Mouse (Mus musculus): Measurements from ENCODE around the gene Acad10. TPM values are rescaled to one million over a fixed set of nuclear protein-coding genes. Genes with fewer than 3 reads are reported as not detected.
"Not testable (repeated sequence)": the region's sequence is repeated elsewhere in the genome, so short reads cannot be mapped to it uniquely, and the experiment has no call there.

The Acad10 gene
- total RNA-seq (2021), result 1 to 10 TPM; 5.6 to 6.1 TPM
- long read RNA-seq, experiment 1, partial matches to known transcripts, result 1 of 7 reads
- long read RNA-seq, experiment 1, other reads (novel, unspliced or antisense), result 4 of 7 reads
- long read RNA-seq, experiment 2, partial matches to known transcripts, result 1 of 1 reads
- long read RNA-seq, experiment 2, other reads (novel, unspliced or antisense), result 0 of 1 reads

DNA sequence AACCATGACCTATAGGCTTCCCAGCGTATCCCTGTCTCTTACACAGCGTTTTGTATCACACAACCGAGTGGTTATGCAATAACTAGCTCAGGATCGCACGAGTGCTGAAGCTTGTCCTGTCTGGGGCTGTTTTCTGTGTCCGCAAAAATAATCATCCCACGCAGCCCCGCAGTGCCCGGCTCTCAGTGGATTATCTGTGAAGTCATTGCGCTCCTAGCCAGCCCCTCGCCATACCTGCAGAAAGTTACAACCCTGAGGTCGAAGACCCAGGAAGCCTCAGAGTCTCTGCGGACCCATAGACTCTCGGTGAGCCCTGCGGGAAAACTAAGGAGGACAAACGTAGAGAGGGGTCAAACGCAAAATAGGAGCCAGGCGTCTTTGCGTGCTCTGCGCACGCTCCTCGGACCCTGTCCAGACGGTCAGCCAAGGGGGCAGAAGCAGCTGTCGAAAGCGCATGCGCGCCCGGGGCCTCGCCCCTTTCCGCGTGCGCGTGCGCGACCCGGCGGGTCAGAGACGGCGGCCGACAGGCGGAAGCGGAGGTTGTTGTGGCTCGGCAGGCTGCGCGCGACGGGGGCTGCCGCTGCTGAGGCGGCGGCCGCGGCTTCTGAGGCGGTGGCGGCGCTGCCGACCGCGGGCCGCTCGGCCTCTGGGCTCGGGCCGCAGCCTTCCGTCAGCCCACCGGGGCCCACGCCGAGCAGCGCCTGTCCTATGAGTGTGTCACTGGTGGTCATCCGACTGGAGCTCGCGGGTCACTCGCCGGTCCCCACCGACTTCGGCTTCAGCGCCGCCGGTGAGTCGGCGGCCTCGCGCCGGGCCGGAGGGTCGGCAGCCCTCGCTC is at the start of gene Acad10, which contains the start of gene Brap:
Gene Acad10, minus strand, starts transcription at position 456 of the 838 bp plus-strand sequence.
Gene Brap, plus strand, starts transcription at position 505 of the 838 bp plus-strand sequence.
- peak; percentile 96 for DNase-seq

DNA sequence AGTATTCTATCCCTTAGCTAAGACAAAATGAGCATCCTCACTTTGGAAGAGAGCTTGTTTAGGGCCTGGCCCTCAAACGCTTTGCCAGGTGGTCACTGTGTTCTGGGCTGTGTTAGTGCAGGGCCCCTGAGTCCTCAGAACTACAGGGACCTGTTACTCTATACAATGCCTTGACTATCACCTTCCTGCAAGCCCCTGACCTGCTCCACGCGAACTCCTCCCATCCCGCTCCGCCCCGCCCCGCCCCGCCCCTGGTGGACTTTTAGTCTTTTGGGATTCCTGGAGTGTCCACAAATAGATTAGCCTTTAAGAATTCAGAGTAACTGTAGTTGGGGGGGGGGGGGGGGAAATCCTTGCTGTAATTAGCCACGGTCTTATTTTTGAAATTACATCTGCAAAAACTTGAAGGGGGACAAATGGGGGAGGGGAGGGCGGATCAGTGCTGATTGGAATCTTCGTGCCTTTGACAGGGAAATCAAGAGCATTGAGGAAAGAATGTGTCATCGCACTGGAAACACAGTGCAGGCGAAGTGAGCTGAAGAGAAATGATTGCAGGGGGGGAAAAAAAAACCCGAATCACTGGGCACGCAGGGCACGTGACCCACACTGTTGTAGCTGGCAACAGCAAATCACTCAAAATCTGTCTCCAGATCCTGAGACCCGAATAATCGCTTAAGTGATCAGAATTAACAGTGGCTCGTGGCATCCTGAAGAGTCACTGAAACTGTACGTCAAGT is 44.4 kb upstream of the Acad10 start:
- no peak for DNase-seq

GRCm38 (mm10) chr5:121703341-121703740 is 43.0 kb upstream of the Acad10 start:
- no peak for DNase-seq

DNA sequence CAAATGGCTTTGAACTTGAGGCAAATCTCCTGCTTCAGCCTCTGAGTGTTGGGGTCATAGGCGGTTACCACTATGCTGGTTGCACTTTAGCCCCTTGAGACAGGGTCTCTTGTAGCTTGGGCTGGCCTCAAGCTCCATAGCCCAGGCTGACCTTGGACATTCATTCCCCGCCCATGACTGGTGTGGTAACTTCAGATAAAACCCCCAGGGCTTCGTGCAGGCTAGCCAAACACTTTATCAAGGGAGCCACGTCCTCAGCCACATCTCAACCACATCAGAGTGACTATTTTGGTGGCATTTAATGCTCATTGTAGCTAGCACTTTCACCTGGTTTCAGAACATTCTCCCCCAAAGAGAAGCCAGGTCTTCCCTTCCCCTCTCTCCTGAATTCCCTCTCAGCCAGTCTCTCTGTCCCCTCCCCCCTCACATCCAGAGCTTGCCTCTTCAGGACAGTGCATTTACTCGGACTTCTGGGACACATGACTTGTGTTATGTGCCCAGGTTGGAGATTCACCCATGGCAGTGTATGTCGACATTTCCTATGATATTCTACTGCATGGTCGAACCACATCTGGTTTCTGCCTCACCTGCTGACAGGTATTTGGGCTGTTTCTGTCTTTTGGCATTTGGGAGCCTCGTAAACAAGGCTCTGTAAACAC is 40.9 kb upstream of the Acad10 start:
- DNase-seq, result no peak

DNA sequence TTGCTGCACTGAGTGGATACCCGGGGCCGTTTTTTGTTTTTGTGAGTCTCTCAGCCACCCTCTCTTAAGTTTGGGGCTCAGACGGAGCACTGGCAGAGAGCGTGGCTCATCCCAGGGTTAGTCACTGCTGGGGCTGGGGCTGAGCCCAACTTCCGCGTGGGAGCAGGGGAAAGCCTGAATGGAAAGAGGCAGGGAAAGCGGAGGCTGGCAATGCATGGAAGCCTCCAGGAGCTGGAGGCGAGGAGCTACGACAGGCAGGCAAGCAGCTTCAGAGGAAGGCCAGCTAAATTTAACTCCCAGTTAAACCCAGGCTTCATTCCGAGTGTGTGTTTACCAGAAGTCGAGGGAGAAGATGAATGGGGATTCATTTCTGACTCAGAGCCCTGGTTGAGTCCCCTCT is 40.2 kb upstream of the Acad10 start:
- peak; percentile 24 for DNase-seq

- DNase-seq, result no peak
Observed at GRCm38 (mm10) chr5:121699891-121700290, 39.6 kb upstream of the Acad10 start.

- DNase-seq, result no peak
Observed at GRCm38 (mm10) chr5:121696761-121697160, 36.4 kb upstream of the Acad10 start.

- no peak for DNase-seq
Observed at GRCm38 (mm10) chr5:121692897-121693296, 32.6 kb upstream of the Acad10 start.

DNA sequence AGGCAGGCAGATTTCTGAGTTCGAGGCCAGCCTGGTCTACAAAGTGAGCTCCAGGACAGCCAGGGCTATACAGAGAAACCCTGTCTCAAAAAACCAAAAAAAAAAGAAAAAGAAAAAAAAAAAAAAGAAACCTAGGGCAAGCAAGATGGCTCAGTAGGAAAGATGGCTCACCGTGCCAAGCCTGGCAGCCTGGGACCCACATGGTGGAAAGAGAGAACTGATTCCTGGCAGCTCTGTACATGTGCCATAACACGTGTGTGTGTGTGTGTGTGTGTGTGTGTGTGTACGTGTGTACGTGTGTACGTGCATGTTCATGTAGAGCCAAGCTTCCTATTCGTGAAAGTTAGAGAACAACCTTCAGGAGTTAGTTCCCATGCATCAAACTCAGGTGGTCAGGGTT is 31.1 kb upstream of the Acad10 start:
- not testable (repeated sequence) for DNase-seq

GRCm38 (mm10) chr5:121690482-121691211 is 30.3 kb upstream of the Acad10 start:
- DNase-seq, result peak; percentile 30

- DNase-seq, result no peak
Observed at GRCm38 (mm10) chr5:121686113-121686898, 26.0 kb upstream of the Acad10 start.

- DNase-seq, result no peak
Observed at GRCm38 (mm10) chr5:121685495-121685894, 25.2 kb upstream of the Acad10 start.

- DNase-seq, result no peak
Observed at GRCm38 (mm10) chr5:121682250-121682649, 21.9 kb upstream of the Acad10 start.

DNA sequence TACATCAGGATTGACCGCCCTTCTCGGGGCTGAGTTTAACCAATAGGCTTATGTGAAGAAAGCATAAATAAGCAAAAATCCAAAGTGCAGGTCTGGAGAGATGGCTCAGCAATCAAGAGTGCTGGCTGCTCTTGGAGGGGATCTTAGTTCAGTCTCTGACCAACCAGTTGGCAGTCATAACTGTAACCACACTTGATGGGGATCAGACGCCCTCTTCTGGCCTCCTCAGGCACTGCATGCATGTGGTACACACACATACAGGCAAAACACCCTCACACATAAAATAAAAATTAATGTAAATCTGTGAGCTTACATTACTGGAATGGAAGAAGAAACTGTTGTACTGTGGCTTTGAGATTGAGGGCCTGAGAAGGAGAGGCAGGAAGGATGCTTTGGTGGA is 10.1 kb upstream of the Acad10 start:
- peak; percentile 32 for DNase-seq

GRCm38 (mm10) chr5:121668411-121668810 is 8.1 kb upstream of the Acad10 start:
- no peak for DNase-seq

DNA sequence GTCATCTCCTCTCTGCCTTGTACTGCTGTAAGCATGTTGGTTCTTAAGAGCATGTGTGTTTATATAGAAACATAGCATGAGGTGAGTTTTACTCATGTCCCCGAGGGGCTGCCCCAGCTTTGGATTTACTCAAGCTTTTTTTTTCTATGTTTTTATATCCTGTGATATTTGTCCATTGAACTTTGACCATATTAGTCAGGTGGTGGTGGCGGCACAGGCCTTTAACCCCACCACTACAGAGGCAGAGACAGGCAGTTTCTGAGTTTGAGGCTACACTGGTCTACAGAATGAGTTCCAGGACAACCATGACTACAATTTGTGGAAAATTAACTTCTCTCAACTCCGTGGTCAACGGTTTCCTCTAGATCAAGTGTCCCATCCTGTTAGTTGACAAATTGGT is 6.8 kb upstream of the Acad10 start:
- no peak for DNase-seq

- no peak for DNase-seq
Observed at GRCm38 (mm10) chr5:121664971-121665370, 4.7 kb upstream of the Acad10 start.

- no peak for DNase-seq
Observed at GRCm38 (mm10) chr5:121664078-121664477, 3.8 kb upstream of the Acad10 start.

DNA sequence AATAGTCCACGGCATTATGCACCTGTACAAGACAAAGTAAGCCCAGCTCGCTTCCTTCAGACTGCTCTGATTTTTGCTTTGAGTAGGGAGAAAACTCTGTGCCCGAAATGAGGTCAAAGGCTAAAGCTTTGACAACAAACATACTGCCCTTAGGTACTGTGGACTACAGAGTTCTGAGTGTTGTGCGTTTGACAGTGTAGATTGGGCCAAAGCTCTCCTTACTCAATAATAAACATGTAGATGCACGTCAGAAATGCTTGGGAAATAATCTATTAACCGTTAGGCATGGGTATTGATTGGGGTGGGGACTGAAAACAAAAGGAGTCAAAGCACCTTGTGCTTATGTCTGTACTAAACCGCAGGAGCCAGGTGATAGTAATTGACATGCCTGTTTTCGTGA is 3.1 kb upstream of the Acad10 start:
- no peak for DNase-seq

- no peak for DNase-seq
Observed at GRCm38 (mm10) chr5:121661494-121661893, 1.2 kb upstream of the Acad10 start.

- no peak for DNase-seq
Observed at GRCm38 (mm10) chr5:121660897-121661254, 562 bp upstream of the Acad10 start.
